Mouse (Mus musculus): ENCODE data around the gene Cdipt. TPM values are rescaled to one million over a fixed set of nuclear protein-coding genes. Genes with fewer than 3 reads are reported as not detected.

The Cdipt gene
- 134 and 139 TPM in 2 replicates for polyA plus RNA-seq (2011; ENCODE audit: insufficient read length, low read depth, missing spikeins)

DNA sequence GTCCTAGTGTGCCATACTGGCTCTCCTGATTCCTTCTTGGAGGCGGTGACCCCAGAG is at the start of gene Cdipt:
Gene Cdipt (plus strand): TSS at position 22 of the 57 bp plus-strand sequence.
- no peaks in the 10 kb centered on the region for H3K4me1 ChIP-seq (ENCODE audit: control insufficient read depth, insufficient read depth, low read length)
- peak within 1 kb of the TSS; percentile 97 for H3K27ac ChIP-seq (ENCODE audit: insufficient read depth, low read length)
- H3K4me3 ChIP-seq (ENCODE audit: insufficient read depth, low read length), result peak within 1 kb of the TSS; percentile 98
- TF ChIP-seq CTCF (IDR thresholded peaks at IDR 0.05; ENCODE audit: borderline replicate concordance, insufficient read depth, low read length), result no peak
- no peak; the same call in 1 of the 2 replicates for TF ChIP-seq POLR2A (IDR thresholded peaks at IDR 0.05; ENCODE audit: low read depth, low read length)

- Histone ChIP-seq H3K4me1 (ENCODE audit: control insufficient read depth, insufficient read depth, low read length) (no peaks in the 10 kb centered on the region), H3K4me3 (ENCODE audit: insufficient read depth, low read length) (no peak overlapping the region), H3K27ac (ENCODE audit: insufficient read depth, low read length) (no peak overlapping the region)
- TF ChIP-seq POLR2A (IDR thresholded peaks at IDR 0.05; ENCODE audit: low read depth, low read length) (no peak), CTCF (IDR thresholded peaks at IDR 0.05; ENCODE audit: borderline replicate concordance, insufficient read depth, low read length) (no peak)
Measured at GRCm38 (mm10) chr7:126926299-126926698, 49.4 kb upstream of the Cdipt start.

DNA sequence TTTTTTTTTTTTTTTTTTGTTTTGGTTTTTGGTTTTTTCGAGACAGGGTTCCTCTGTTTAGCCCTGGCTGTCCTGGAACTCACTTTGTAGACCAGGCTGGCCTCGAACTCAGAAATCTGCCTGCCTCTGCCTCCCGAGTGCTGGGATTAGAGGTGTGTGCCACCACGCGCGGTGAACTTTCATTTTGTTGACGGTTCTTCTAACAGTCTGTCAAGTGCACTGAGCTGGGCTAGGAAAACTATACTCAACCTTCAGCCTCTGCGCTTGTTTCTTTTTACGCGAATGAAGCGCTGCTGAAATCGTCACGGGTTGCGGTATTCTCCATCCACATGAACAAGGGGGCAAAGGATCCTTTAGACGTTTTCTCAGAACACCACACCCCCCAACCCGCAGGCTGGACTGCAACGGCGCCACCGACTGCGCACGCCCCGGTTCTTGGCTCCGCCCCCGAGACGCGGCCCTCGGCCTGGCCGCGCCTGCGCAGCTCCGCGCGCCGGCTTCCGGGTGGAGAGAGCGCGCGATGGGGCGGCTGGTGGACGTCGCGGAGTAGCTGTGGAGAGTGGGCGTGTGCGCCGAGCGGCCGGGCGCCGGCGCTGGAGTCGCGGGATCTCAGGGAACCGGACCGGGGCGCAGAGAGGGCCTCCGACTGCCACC is 47.2 kb upstream of the Cdipt start, which contains the start of gene Kctd13:
Gene Kctd13 (plus strand): TSS at position 496 of the 654 bp plus-strand sequence.
- no peaks in the 10 kb centered on the region for H3K4me1 ChIP-seq (ENCODE audit: control insufficient read depth, insufficient read depth, low read length)
- peak within 1 kb of the TSS; percentile 67 for H3K4me3 ChIP-seq (ENCODE audit: insufficient read depth, low read length)
- 0 out of 2 replicates have a peak within 1 kb of the TSS, but pooled peaks have one; percentile 8 for H3K27ac ChIP-seq (ENCODE audit: insufficient read depth, low read length)
- TF ChIP-seq CTCF (IDR thresholded peaks at IDR 0.05; ENCODE audit: borderline replicate concordance, insufficient read depth, low read length) (no peak), POLR2A (IDR thresholded peaks at IDR 0.05; ENCODE audit: low read depth, low read length) (peak; percentile 65; the same call in 1 of the 2 replicates)

GRCm38 (mm10) chr7:126929046-126929445 is 46.7 kb upstream of the Cdipt start:
- TF ChIP-seq POLR2A (IDR thresholded peaks at IDR 0.05; ENCODE audit: low read depth, low read length) (peak; percentile 2; the same call in 1 of the 2 replicates), CTCF (IDR thresholded peaks at IDR 0.05; ENCODE audit: borderline replicate concordance, insufficient read depth, low read length) (no peak)
- Histone ChIP-seq H3K27ac (ENCODE audit: insufficient read depth, low read length) (0 out of 2 replicates have a peak overlapping the region, but pooled peaks have one; percentile 3), H3K4me3 (ENCODE audit: insufficient read depth, low read length) (peak overlapping the region; percentile 67), H3K4me1 (ENCODE audit: control insufficient read depth, insufficient read depth, low read length) (no peaks in the 10 kb centered on the region)

- TF ChIP-seq POLR2A (IDR thresholded peaks at IDR 0.05; ENCODE audit: low read depth, low read length), result no peak
- no peak for TF ChIP-seq CTCF (IDR thresholded peaks at IDR 0.05; ENCODE audit: borderline replicate concordance, insufficient read depth, low read length)
- Histone ChIP-seq H3K4me3 (ENCODE audit: insufficient read depth, low read length) (no peak overlapping the region), H3K4me1 (ENCODE audit: control insufficient read depth, insufficient read depth, low read length) (no peaks in the 10 kb centered on the region), H3K27ac (ENCODE audit: insufficient read depth, low read length) (no peak overlapping the region)
Measured at GRCm38 (mm10) chr7:126932652-126933051, 43.1 kb upstream of the Cdipt start.

- no peak for TF ChIP-seq POLR2A (IDR thresholded peaks at IDR 0.05; ENCODE audit: low read depth, low read length)
- Histone ChIP-seq H3K4me1 (ENCODE audit: control insufficient read depth, insufficient read depth, low read length) (no peaks in the 10 kb centered on the region), H3K27ac (ENCODE audit: insufficient read depth, low read length) (no peak overlapping the region), H3K4me3 (ENCODE audit: insufficient read depth, low read length) (no peak overlapping the region)
Measured at GRCm38 (mm10) chr7:126941171-126941570, 34.5 kb upstream of the Cdipt start.

DNA sequence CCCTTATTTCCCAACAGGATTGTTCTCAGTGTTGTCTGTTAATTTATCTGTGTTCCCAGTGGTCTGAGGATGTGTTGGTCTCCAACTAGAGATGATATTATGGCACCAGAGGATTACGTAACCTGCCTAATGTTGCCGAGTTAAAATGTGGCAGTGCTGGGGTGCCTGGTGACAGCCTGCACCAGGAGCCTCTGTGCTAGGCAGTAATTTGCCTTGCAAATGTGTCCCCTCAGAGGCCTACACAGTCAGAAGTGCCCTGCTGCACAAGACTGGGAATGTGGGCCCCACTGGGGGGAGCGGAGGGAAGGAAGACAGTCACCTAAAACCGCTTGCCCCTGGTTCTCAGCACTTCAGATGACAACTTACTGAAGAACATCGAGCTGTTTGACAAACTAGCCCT is 33.9 kb upstream of the Cdipt start:
- TF ChIP-seq POLR2A (IDR thresholded peaks at IDR 0.05; ENCODE audit: low read depth, low read length), result no peak
- no peak for TF ChIP-seq CTCF (IDR thresholded peaks at IDR 0.05; ENCODE audit: borderline replicate concordance, insufficient read depth, low read length)
- H3K4me3 ChIP-seq (ENCODE audit: insufficient read depth, low read length), result no peak overlapping the region

GRCm38 (mm10) chr7:126946530-126946929 is 29.2 kb upstream of the Cdipt start:
- H3K4me3 ChIP-seq (ENCODE audit: insufficient read depth, low read length), result no peak overlapping the region
- H3K4me1 ChIP-seq (ENCODE audit: control insufficient read depth, insufficient read depth, low read length), result no peaks in the 10 kb centered on the region
- no peak overlapping the region for H3K27ac ChIP-seq (ENCODE audit: insufficient read depth, low read length)
- TF ChIP-seq POLR2A (IDR thresholded peaks at IDR 0.05; ENCODE audit: low read depth, low read length) (no peak), CTCF (IDR thresholded peaks at IDR 0.05; ENCODE audit: borderline replicate concordance, insufficient read depth, low read length) (peak; percentile 79; the same call in 1 of the 2 replicates)

More for the DNA sequence above, 33.9 kb upstream of the Cdipt start:
- no peaks in the 10 kb centered on the region for H3K4me1 ChIP-seq (ENCODE audit: control insufficient read depth, insufficient read depth, low read length)
- H3K27ac ChIP-seq (ENCODE audit: insufficient read depth, low read length), result no peak overlapping the region

- no peak for TF ChIP-seq CTCF (IDR thresholded peaks at IDR 0.05; ENCODE audit: borderline replicate concordance, insufficient read depth, low read length)
- TF ChIP-seq POLR2A (IDR thresholded peaks at IDR 0.05; ENCODE audit: low read depth, low read length), result no peak
- no peak overlapping the region for H3K27ac ChIP-seq (ENCODE audit: insufficient read depth, low read length)
- H3K4me3 ChIP-seq (ENCODE audit: insufficient read depth, low read length), result no peak overlapping the region
- no peaks in the 10 kb centered on the region for H3K4me1 ChIP-seq (ENCODE audit: control insufficient read depth, insufficient read depth, low read length)
Measured at GRCm38 (mm10) chr7:126948626-126949025, 27.1 kb upstream of the Cdipt start.

DNA sequence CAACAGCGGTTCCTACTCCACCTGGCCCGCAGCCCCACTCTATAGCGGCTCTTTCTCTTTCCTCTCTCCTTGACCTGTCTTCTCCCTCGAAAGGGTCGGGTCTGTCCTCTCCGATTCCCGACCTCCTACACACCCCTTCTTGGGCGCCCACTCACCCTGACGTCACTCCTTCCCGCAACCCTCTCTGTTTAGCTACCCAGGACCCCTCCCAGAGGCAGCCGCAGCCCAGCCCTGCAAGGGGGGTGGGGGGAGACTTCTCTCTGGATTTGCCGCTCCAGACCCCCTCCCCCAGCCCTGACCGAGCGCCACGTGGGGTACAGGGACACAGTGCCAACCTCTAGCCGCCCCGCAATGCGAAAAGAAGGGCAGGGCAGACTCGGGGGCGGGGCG is 26.3 kb upstream of the Cdipt start, which contains the start of gene Asphd1:
Gene Asphd1 (minus strand): TSS at position 180 of the 390 bp plus-strand sequence.
- no peak within 1 kb of the TSS for H3K27ac ChIP-seq (ENCODE audit: insufficient read depth, low read length)
- peak within 1 kb of the TSS; percentile 22; the same call in 1 of the 2 replicates for H3K4me3 ChIP-seq (ENCODE audit: insufficient read depth, low read length)
- H3K4me1 ChIP-seq (ENCODE audit: control insufficient read depth, insufficient read depth, low read length), result no peaks in the 10 kb centered on the region
- TF ChIP-seq CTCF (IDR thresholded peaks at IDR 0.05; ENCODE audit: borderline replicate concordance, insufficient read depth, low read length) (no peak), POLR2A (IDR thresholded peaks at IDR 0.05; ENCODE audit: low read depth, low read length) (no peak)
